Mouse (Mus musculus): ENCODE data around the gene Crxos.

GRCm38 (mm10) chr7:15916134-15916723 lies 33.8 kb downstream of the Crxos start:
- TF ChIP-seq CTCF (IDR thresholded peaks at IDR 0.05; ENCODE audit: insufficient read depth, low read depth, low read length) (no peak), POLR2A (IDR thresholded peaks at IDR 0.05; ENCODE audit: insufficient read depth, low read depth, low read length) (no peak)

Measured in olfactory bulb, adult 2 months (tissue).